Mouse (Mus musculus) testis, postnatal 14 days (tissue): ENCODE measurements around the gene Prr5l.

Experiments
- DNase-seq: peaks from one replicate; pipeline ENCODE4 v3.0.0; 2021; ENCODE audit warnings: low spot score

The Prr5l gene

GRCm38 (mm10) chr2:101882998-101883397, at the start of gene Prr5l:
Gene Prr5l (minus strand): TSS chr2:101883027.
- DNase-seq, result no peak

- no peak for DNase-seq
Observed at GRCm38 (mm10) chr2:101932169-101932936, 49.5 kb upstream of the Prr5l start.

GRCm38 (mm10) chr2:101925591-101926188, 42.9 kb upstream of the Prr5l start:
- no peak for DNase-seq

- DNase-seq, result no peak
Observed at GRCm38 (mm10) chr2:101925183-101925582, 42.4 kb upstream of the Prr5l start.

- no peak for DNase-seq
Observed at GRCm38 (mm10) chr2:101923181-101923580, 40.4 kb upstream of the Prr5l start.

- no peak for DNase-seq
Observed at GRCm38 (mm10) chr2:101922302-101922701, 39.5 kb upstream of the Prr5l start.

GRCm38 (mm10) chr2:101920136-101920554, 37.3 kb upstream of the Prr5l start:
- no peak for DNase-seq

- DNase-seq, result no peak
Observed at GRCm38 (mm10) chr2:101918518-101918917, 35.7 kb upstream of the Prr5l start.

- DNase-seq, result no peak
Observed at GRCm38 (mm10) chr2:101909326-101910080, 26.7 kb upstream of the Prr5l start.

- no peak for DNase-seq
Observed at GRCm38 (mm10) chr2:101908773-101909172, 25.9 kb upstream of the Prr5l start.

- no peak for DNase-seq
Observed at GRCm38 (mm10) chr2:101907386-101908022, 24.7 kb upstream of the Prr5l start.

GRCm38 (mm10) chr2:101906379-101906690, 23.5 kb upstream of the Prr5l start:
- no peak for DNase-seq

- peak; percentile 68 for DNase-seq
Observed at GRCm38 (mm10) chr2:101905534-101906378, 22.9 kb upstream of the Prr5l start.

GRCm38 (mm10) chr2:101902196-101902595, 19.4 kb upstream of the Prr5l start:
- no peak for DNase-seq

GRCm38 (mm10) chr2:101896425-101897204, 13.8 kb upstream of the Prr5l start:
- DNase-seq, result no peak

- no peak for DNase-seq
Observed at GRCm38 (mm10) chr2:101894126-101894525, 11.3 kb upstream of the Prr5l start.

GRCm38 (mm10) chr2:101891143-101891542, 8.3 kb upstream of the Prr5l start:
- DNase-seq, result no peak

- no peak for DNase-seq
Observed at GRCm38 (mm10) chr2:101888886-101889285, 6.1 kb upstream of the Prr5l start.

GRCm38 (mm10) chr2:101885768-101886438, 3.1 kb upstream of the Prr5l start, which contains the start of gene Commd9:
Gene Commd9 (plus strand): TSS chr2:101886247.
- peak; percentile 93 for DNase-seq

GRCm38 (mm10) chr2:101884286-101884685, 1.5 kb upstream of the Prr5l start:
- no peak for DNase-seq
